Mouse (Mus musculus) stomach, postnatal 0 days (tissue): ENCODE results near the gene Kmo.

Experiments
- CTCF ChIP-seq: IDR thresholded peaks from 2 replicates; pipeline ENCODE4 v1.5.1; 2016; ENCODE audit warnings: antibody characterized with exemption, low read depth, mild to moderate bottlenecking, moderate library complexity
- EP300 ChIP-seq: optimal IDR thresholded peaks from 2 replicates; pipeline ENCODE3; 2016; ENCODE audit warnings: antibody characterized with exemption

GRCm38 (mm10) chr1:175670042-175670441 lies 49.9 kb downstream of the Kmo start:
- TF ChIP-seq EP300 (no peak), CTCF (no peak)
